Mouse (Mus musculus) neural tube, embryonic 11.5 days (tissue): ENCODE data around the gene Gm20388. TPM values are rescaled to one million over a fixed set of nuclear protein-coding genes. Genes with fewer than 3 reads are reported as not detected.

Source experiments
- ATAC-seq: fragments of 200-750 bp; cut with Nextera tagmentation; 2 replicates; pipeline ENCODE4 v1.8.0; 2017; ENCODE audit warnings: moderate number of reproducible peaks, mild to moderate bottlenecking, moderate TSS enrichment, moderate library complexity; ENCODE audit not compliant: insufficient read depth, low FRiP score, low TSS enrichment
- DNase-seq: peaks from one replicate; pipeline ENCODE4 v3.0.0-alpha.2; 2015; ENCODE audit warnings: low spot score
- H3K27ac ChIP-seq: fragments of 300-500 bp; sonication (generic); 2 replicates; pipeline ENCODE4 v1.5.1; 2014; ENCODE audit warnings: low read depth, mild to moderate bottlenecking, low read length
- H3K27me3 ChIP-seq: fragments of 300-500 bp; sonication (generic); 2 replicates; pipeline ENCODE4 v1.6.1; 2014; ENCODE audit warnings: mild to moderate bottlenecking, low read length, mixed read lengths; ENCODE audit not compliant: control insufficient read depth, insufficient read depth
- H3K36me3 ChIP-seq: fragments of 300-500 bp; sonication (generic); 2 replicates; pipeline ENCODE4 v1.6.1; 2014; ENCODE audit warnings: mild to moderate bottlenecking, low read length, moderate library complexity, mixed read lengths; ENCODE audit not compliant: control insufficient read depth, insufficient read depth
- H3K4me1 ChIP-seq: fragments of 300-500 bp; sonication (generic); 2 replicates; pipeline ENCODE4 v1.6.1; 2014; ENCODE audit warnings: low read length, mixed read lengths; ENCODE audit not compliant: control insufficient read depth, insufficient read depth
- H3K4me2 ChIP-seq: fragments of 300-500 bp; sonication (generic); 2 replicates; pipeline ENCODE4 v1.6.1; 2014; ENCODE audit warnings: low read depth, mild to moderate bottlenecking, moderate library complexity
- H3K4me3 ChIP-seq: fragments of 300-500 bp; sonication (generic); 2 replicates; pipeline ENCODE4 v1.5.1; 2014; ENCODE audit warnings: low read depth, low read length
- H3K9ac ChIP-seq: fragments of 300-500 bp; sonication (generic); 2 replicates; pipeline ENCODE4 v1.6.1; 2014; ENCODE audit warnings: mild to moderate bottlenecking, low read length
- H3K9me3 ChIP-seq: fragments of 300-500 bp; sonication (generic); 2 replicates; pipeline ENCODE4 v1.6.1; 2016; ENCODE audit warnings: low read length; ENCODE audit not compliant: control insufficient read depth
- WGBS: fragments of 180-500 bp; shearing (Covaris S2); extraction: QIAGEN DNeasy Blood & Tissue Kit; methylation state at CpG from one replicate; pipeline ENCODE4 v1.1.7; 2014; 5-methylcytosine and 5-hydroxymethylcytosine counted together
- polyA plus RNA-seq: library from polyadenylated mRNA; unstranded; fragments of >200 nt; fragmentation: Nextera tagmentation; extraction: Ambion mirVana; gene quantifications from 2 replicates; pipeline ENCODE4 v1.2.1, GENCODE M21; 2014

The Gm20388 gene
- polyA plus RNA-seq, 1 experiment from 2014 or later: not detected

- Histone ChIP-seq H3K36me3 (0 out of 2 replicates have a peak, but pooled peaks cover 2% of the 10 kb centered on the region), H3K27me3 (no peaks in the 10 kb centered on the region), H3K4me3 (no peak overlapping the region), H3K27ac (no peak overlapping the region), H3K4me2 (no peak overlapping the region), H3K4me1 (no peaks in the 10 kb centered on the region), H3K9ac (no peak overlapping the region), H3K9me3 (no peaks in the 10 kb centered on the region)
- 87% methylated on average over 12 of the region's 12 CpGs for WGBS
- ATAC-seq (no peak), DNase-seq (no peak)
Measured at GRCm38 (mm10) chr8:123842086-123842485, 3931.4 kb downstream of the Gm20388 start.

GRCm38 (mm10) chr8:123844341-123844740, 3933.7 kb downstream of the Gm20388 start:
- no peak overlapping the region for H3K4me2 ChIP-seq
- peaks cover 3% of the 10 kb centered on the region; the same call in 1 of the 2 replicates for H3K4me1 ChIP-seq
- H3K9ac ChIP-seq: no peak overlapping the region
- H3K36me3 ChIP-seq: no peaks in the 10 kb centered on the region
- no peaks in the 10 kb centered on the region for H3K9me3 ChIP-seq
- WGBS: 85% methylated on average over 7 of the region's 7 CpGs
- no peak overlapping the region for H3K27ac ChIP-seq
- no peaks in the 10 kb centered on the region for H3K27me3 ChIP-seq
- H3K4me3 ChIP-seq: no peak overlapping the region
- DNase-seq (no peak), ATAC-seq (no peak)

- no peaks in the 10 kb centered on the region for H3K36me3 ChIP-seq
- H3K4me3 ChIP-seq: no peak overlapping the region
- no peaks in the 10 kb centered on the region for H3K9me3 ChIP-seq
- no peak overlapping the region for H3K4me2 ChIP-seq
- H3K4me1 ChIP-seq: peaks cover 3% of the 10 kb centered on the region; the same call in 1 of the 2 replicates
- WGBS: 85% methylated on average over 13 of the region's 13 CpGs
- no peak for ATAC-seq
- no peak for DNase-seq
- no peak overlapping the region for H3K9ac ChIP-seq
- no peaks in the 10 kb centered on the region for H3K27me3 ChIP-seq
- H3K27ac ChIP-seq: no peak overlapping the region
Measured at GRCm38 (mm10) chr8:123845114-123845513, 3934.5 kb downstream of the Gm20388 start.

- ATAC-seq (no peak), DNase-seq (no peak)
- Histone ChIP-seq H3K9me3 (no peaks in the 10 kb centered on the region), H3K9ac (no peak overlapping the region), H3K4me2 (no peak overlapping the region), H3K4me3 (no peak overlapping the region), H3K36me3 (no peaks in the 10 kb centered on the region), H3K27ac (no peak overlapping the region), H3K4me1 (peaks cover 3% of the 10 kb centered on the region; the same call in 1 of the 2 replicates), H3K27me3 (no peaks in the 10 kb centered on the region)
- WGBS: 93% methylated on average over 10 of the region's 10 CpGs
Measured at GRCm38 (mm10) chr8:123845991-123846390, 3935.3 kb downstream of the Gm20388 start.

GRCm38 (mm10) chr8:123846509-123846908, 3935.9 kb downstream of the Gm20388 start:
- Histone ChIP-seq H3K4me1 (peaks cover 3% of the 10 kb centered on the region; the same call in 1 of the 2 replicates), H3K27ac (no peak overlapping the region), H3K9ac (no peak overlapping the region), H3K4me3 (no peak overlapping the region), H3K4me2 (no peak overlapping the region), H3K9me3 (no peaks in the 10 kb centered on the region), H3K27me3 (no peaks in the 10 kb centered on the region), H3K36me3 (no peaks in the 10 kb centered on the region)
- no peak for ATAC-seq
- DNase-seq: no peak
- 88% methylated on average over 11 of the region's 12 CpGs for WGBS

GRCm38 (mm10) chr8:123847546-123847945, 3936.9 kb downstream of the Gm20388 start:
- Histone ChIP-seq H3K27ac (no peak overlapping the region), H3K36me3 (no peaks in the 10 kb centered on the region), H3K4me1 (peaks cover 3% of the 10 kb centered on the region; the same call in 1 of the 2 replicates), H3K9ac (no peak overlapping the region), H3K4me3 (no peak overlapping the region), H3K4me2 (no peak overlapping the region), H3K9me3 (no peaks in the 10 kb centered on the region), H3K27me3 (no peaks in the 10 kb centered on the region)
- ATAC-seq: no peak
- WGBS: 74% methylated on average over 3 of the region's 3 CpGs
- no peak for DNase-seq

GRCm38 (mm10) chr8:123849352-123849751, 3938.7 kb downstream of the Gm20388 start:
- 80% methylated on average over 4 of the region's 4 CpGs for WGBS
- Histone ChIP-seq H3K4me1 (peaks cover 3% of the 10 kb centered on the region; the same call in 1 of the 2 replicates), H3K27ac (no peak overlapping the region), H3K9me3 (no peaks in the 10 kb centered on the region), H3K9ac (no peak overlapping the region), H3K27me3 (no peaks in the 10 kb centered on the region), H3K36me3 (no peaks in the 10 kb centered on the region), H3K4me2 (no peak overlapping the region), H3K4me3 (no peak overlapping the region)
- no peak for DNase-seq
- ATAC-seq: no peak

GRCm38 (mm10) chr8:123851590-123851989, 3940.9 kb downstream of the Gm20388 start:
- H3K27ac ChIP-seq: no peak overlapping the region
- no peak overlapping the region for H3K4me2 ChIP-seq
- H3K36me3 ChIP-seq: no peaks in the 10 kb centered on the region
- no peak overlapping the region for H3K9ac ChIP-seq
- ATAC-seq (no peak), DNase-seq (no peak)
- peaks cover 3% of the 10 kb centered on the region; the same call in 1 of the 2 replicates for H3K4me1 ChIP-seq
- H3K9me3 ChIP-seq: no peaks in the 10 kb centered on the region
- H3K27me3 ChIP-seq: no peaks in the 10 kb centered on the region
- WGBS: 38% methylated on average over 5 of the region's 5 CpGs
- H3K4me3 ChIP-seq: no peak overlapping the region

GRCm38 (mm10) chr8:123854252-123854651, 3943.6 kb downstream of the Gm20388 start:
- DNase-seq: no peak
- no peak overlapping the region for H3K9ac ChIP-seq
- H3K27ac ChIP-seq: no peak overlapping the region
- no peaks in the 10 kb centered on the region for H3K4me1 ChIP-seq
- no peak overlapping the region for H3K4me2 ChIP-seq
- WGBS: 93% methylated on average over 1 of the region's 1 CpGs
- no peaks in the 10 kb centered on the region for H3K36me3 ChIP-seq
- no peaks in the 10 kb centered on the region for H3K9me3 ChIP-seq
- no peak overlapping the region for H3K4me3 ChIP-seq
- H3K27me3 ChIP-seq: no peaks in the 10 kb centered on the region
- ATAC-seq: no peak
